Mouse (Mus musculus) heart, adult 9 months (tissue): Measurements from ENCODE around the gene Ap4b1.
"Not testable (repeated sequence)": the region's sequence is repeated elsewhere in the genome, so short reads cannot be mapped to it uniquely, and the experiment has no call there.

ENCODE experiments used
- DNase-seq, 2 experiments: peaks; one replicate each; pipeline ENCODE4 v3.0.0; 2022; ENCODE audit warnings: low spot score in 2 of 2

The Ap4b1 gene

DNA sequence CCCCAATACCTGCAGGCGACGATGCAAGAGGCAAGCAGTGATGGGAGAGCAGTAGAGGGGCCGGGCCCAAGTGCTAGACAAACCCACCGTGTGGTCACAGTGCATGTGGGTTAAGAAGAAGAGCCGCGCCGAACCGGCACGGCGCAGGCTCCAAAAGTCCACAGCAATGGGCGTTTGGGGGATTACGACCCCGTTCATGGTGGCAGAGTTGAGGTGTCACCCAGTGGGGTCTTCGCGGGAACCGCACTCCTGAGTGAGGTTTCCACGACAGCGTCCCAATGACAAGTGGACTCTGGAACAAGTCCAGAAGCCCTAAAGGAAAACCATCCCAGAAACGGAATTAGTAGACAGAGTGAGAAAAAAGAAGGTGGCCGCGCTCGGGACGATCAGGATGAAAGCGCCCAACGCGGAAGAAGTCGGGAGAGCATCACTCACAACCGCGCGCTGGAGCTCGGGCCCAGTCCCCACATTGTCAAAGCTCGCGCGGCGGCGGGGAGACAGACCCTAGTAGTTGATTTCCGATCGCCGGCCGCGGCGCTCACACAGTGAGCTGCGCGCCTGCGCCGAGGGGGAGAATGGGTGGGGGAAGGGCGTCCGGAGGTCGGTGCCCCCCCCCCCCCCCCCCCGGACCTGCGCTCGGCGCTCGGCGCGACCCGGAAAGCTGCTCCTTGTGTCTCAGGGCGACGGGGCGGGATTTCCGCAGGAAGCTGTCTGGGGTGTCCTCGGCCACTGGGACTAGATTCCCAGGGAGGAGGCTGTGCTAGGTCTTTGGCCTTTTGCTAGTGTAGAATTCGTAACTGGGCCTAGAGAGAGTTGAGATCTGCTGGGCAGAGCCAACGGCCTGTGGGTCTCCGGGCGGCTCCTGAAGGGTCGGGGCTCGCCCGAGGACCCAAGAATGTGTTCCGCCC, at the start of gene Ap4b1, which contains the start of the genes Dclre1b and Gm43064:
Gene Ap4b1 (plus strand): TSS at position 630 of the 908 bp plus-strand sequence.
Gene Dclre1b (minus strand): TSS at position 554 of the 908 bp plus-strand sequence.
Gene Gm43064 (plus strand): TSS at position 683 of the 908 bp plus-strand sequence.
- DNase-seq = peak; percentile 88 to 89

DNA sequence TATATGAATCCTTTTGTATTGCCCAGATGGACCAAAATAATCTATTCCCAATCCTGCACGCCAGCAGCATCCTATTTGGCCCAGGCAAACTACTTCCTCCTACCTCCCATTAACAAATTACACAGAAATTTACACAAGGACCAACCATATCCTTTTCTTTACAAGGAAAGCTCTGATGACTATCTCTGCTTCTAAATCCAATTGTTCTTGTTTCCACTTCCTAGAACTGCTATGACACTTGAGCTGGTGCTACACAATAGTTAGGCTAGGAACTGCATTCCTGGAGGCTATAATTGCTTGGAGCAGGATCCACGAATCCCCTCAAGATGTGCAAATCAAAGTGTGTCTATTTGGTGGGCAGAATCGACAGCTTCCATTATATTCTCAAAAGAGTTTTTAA, 42.5 kb upstream of the Ap4b1 start:
- peak in 1 of 2 experiments; percentile 50 for DNase-seq

DNA sequence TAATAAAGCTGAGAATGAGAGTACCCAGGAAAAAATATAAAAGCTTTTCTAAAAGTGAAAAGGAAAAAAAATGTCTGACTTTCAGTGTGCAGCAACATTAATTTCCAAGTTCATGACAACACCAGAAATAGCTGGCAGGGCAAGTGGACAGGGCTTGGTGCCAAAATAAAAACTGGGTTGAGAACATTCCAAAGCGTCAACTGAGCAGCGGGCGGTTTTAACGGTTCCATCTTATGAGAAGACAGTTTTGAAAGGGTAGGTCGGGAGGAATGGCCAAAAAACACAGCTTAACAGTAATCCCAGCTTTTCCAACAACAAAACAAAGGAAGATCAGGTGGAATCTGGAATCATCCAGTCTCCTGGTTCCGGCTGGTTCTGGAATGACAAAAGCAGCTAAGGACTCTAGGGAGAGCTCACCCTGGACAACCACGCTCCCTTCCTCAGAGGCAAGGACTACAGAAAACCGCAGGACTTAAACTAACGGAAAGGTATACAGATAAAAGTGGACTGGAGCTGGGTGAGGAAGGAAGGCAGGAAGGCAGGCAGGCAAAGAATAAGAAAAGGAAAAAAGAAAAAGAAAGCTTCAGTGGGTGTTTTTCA, 37.7 kb upstream of the Ap4b1 start:
- peak; percentile 61 to 85 for DNase-seq

DNA sequence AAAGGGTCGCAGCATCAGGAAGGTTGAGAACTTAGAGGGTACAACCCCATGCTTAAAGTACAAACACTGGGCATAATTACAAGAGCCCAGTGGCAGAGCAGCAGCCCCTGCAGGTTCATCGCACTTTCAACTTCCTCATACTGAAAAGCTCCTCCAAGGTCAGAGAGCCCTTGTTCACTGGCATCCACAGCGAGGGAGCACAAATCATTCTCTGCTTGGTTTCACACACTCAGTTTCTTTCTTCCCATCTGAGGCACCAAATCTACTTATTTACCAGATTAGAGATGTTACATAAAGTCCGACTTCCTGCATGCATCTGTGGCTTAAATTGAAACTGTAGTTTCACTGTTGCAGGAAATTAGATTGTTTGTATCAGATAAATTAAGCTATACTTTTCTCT, 36.5 kb upstream of the Ap4b1 start:
- peak in 1 of 2 experiments; percentile 27 for DNase-seq

DNA sequence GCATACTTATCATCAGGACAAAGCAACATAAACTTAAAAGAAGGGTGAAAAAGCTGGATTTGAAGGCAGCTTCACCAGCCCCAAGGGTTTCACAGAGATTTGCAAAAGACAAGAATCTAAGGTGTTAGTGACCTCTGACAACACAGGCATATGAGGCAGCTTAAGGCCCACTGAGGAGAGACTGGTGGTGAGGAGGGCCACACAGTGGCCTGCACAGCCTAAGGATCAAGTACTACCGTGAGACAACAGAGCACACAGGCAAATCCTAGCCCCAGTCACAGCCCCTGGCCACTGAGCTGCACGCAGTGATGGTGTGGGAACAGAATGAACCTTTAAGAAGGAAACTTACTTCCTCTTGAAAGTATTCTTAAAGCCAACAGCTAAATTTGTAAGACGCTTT, 35.8 kb upstream of the Ap4b1 start:
- DNase-seq = no peak

DNA sequence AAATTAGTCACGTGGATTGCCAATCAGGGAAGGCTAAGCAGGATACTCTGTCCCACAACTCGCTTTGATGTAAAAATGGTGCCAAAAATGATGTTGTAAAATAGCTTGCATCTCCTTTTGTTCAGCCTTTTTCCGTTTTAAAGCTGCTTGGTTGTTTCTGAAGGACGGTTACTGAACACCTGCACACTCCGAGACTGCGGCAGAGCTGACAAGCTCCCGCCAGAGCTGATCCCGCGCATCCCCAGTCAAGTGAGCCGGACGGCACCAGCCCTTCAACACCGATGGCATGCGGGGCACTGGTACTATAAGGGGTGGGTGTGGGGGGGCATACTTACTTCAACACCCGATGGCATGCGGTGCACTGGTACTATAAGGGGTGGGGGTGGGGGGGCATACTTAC, 35.3 kb upstream of the Ap4b1 start:
- no peak for DNase-seq

DNA sequence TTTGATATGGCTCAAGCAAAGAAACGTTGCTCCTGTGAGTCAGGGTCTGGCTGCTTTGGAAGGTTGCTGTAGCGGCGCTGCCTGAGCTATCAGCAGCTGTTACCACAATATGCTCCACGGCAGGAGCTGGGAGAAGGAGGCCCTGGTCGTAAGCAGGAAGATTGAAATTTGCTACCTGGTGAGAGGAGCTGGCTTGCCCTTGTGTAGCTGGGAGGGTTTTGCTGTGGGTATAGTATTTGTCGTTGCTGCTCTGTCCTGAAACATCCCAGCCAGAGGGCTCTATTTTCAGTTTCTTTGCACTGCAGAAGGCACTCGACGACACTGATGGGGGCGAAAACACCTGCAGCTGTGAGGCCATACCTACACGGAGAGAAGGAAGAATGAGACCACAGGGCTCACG, 31.4 kb upstream of the Ap4b1 start:
- DNase-seq = no peak

DNA sequence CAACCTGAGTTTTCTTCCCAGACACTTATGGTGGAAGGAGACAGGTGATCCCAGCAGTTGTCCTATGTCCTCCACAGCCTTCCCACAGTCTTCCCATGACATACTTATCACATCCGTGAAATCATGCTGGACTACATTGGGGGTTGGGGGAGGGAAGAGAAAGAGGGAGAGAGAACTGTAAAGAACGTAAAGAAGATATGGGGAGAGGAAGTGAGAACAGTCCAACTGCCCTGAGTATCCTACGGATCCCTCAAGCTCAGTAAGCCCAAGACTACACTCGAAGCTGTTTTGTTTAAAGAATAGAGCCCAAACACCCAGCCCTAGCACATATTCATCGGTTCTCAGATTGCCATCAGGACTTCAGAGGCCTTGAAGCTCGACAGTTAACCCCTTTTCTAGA, 30.7 kb upstream of the Ap4b1 start:
- DNase-seq = no peak

DNA sequence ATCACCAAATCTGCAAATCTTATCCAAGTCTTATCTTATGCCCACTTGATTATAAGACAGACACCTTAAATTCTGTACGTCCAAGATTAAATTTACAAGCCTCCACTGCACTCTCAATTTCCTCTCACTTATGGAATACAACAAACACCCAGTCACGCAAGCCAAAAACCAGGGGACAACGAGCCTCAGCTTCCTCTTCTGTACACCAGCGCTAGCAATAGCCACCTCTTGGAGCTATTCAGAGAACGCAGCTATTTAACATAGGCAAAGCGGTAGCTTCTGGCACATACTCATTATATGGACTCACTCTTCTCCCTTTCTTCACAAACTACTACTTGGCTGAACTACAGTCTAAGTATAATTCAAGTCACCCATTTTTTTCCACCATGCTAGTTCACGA, 30.1 kb upstream of the Ap4b1 start:
- DNase-seq = no peak

DNA sequence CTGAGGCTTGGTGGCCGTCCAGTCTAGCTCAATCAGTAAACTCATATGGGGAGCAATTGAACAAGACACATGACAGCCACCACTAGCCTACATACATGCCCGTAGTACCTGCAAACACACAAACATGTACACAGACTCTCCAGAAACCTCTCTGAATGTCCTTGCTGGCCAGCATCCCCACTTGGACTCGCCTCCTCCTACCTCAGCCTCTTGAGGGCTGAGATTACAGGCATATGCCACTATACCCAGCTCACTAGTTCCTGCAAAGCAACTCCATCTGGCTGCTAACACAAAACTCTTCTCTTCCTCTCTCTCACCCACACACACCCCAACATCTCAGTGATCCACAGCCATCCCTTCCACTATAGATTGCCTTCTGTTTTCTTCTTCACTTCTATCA, 29.0 kb upstream of the Ap4b1 start:
- DNase-seq = no peak

DNA sequence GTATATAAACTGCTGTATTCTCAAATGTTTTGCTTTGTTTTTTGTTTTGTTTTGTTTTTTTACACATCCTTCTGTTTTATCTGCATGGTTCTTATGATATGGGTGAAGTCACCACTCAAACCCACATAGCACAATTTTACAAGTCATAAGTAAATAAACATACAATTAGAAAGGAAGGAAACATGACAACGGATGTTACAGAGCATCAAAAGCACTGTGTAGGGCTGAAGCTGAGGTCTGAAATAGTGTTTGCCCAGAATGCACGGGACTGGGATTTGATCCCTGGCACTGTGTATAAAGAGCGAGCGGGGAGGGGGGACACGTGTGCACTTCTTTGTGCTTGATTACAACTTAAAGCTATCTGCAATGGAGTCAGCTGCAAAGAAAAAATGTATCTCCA, 28.5 kb upstream of the Ap4b1 start:
- no peak for DNase-seq

DNA sequence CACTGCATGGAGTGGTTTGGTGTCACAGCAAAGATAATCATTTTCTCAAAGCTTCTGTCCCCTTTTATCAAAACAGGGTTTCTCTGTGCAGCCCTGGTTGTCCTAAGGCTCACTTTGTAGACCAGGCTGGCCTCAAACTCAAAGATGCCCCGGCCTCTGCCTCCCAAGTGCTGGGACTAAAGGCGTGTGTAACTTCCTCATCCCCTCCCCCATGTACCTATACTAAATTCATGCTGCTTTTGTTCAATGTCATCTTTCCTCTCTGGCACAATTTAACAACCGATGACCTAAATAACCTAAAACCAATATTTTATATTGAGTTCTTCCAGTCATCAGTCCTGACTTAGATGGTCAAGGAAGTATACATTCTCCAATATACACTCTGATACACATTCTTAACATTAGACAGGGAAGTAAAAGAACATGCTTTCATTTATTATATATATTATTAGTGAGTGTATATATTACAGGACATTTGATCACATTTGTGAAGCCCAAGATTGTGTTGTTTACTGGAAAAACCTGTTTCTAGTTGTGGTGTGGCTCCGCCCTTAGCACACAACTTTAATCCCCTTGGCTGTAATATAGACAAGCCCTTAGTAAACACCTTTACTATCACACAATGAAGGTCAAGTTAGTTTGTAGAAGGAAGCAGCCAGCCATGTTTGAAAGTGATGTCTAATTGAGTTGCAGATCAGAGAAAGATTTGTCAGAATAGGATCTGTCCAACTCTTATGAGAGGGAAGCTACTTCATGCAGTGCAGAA, 26.3 kb upstream of the Ap4b1 start:
- DNase-seq = no peak

DNA sequence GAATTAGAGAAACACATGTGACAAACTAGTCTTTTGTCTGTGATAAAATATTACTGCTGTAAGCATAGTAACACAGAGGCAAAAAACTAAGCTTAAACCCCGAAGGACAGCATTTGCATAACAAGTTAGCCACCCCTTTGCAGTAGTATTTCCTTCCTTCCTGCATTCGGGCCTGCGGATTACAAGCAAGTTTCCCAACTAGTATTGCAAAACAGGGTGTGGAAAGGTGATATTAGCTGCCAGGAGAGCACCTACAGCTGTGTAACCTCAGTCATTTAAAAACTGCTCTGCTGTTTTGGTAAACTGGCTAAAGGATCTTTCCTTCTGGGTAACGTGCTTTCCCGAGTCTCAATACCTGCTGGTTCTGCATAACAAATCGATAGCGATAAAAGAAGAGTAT, 22.1 kb upstream of the Ap4b1 start:
- peak; percentile 18 to 40 for DNase-seq

DNA sequence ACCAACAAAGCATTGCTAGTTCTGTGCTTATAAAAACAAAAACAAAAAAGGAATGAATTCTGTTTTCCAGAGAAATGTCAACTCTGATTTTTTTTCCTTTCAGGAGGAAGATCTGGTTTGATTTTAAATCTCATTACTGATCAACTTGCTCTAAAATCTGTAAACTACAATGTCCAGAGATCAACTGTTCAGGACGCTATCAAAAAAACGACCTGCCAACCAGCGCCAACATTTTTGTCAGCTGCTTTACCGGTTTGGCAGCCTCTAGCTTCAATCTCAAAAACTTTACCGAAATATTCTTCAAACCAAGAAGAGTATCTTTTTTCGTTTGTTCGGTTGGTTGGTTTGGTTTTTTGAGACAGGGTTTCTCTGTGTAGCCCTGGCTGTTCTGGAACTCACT, 20.2 kb upstream of the Ap4b1 start:
- DNase-seq = no peak

DNA sequence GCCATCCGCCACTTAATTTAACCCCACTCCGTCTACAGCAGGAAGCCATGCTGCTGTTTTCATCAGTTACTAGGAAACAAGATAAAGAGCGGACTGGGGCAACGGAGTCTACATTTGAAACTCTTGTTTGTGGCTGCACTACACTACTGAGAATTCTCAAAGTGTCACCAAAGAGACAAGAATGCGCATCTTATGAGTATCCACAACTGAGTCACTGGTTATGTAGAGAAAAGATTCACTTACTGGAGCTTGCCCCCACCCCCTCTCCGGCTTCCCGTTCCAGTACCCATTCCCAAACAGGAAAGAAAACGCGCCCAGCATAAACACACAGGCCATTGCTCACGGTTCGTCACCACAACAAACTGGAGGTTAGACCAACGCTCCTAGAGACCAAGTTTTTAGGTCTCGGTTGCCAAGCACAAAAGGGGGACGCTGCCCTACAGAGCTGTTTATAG, 19.4 kb upstream of the Ap4b1 start:
- peak; percentile 49 to 66 for DNase-seq

DNA sequence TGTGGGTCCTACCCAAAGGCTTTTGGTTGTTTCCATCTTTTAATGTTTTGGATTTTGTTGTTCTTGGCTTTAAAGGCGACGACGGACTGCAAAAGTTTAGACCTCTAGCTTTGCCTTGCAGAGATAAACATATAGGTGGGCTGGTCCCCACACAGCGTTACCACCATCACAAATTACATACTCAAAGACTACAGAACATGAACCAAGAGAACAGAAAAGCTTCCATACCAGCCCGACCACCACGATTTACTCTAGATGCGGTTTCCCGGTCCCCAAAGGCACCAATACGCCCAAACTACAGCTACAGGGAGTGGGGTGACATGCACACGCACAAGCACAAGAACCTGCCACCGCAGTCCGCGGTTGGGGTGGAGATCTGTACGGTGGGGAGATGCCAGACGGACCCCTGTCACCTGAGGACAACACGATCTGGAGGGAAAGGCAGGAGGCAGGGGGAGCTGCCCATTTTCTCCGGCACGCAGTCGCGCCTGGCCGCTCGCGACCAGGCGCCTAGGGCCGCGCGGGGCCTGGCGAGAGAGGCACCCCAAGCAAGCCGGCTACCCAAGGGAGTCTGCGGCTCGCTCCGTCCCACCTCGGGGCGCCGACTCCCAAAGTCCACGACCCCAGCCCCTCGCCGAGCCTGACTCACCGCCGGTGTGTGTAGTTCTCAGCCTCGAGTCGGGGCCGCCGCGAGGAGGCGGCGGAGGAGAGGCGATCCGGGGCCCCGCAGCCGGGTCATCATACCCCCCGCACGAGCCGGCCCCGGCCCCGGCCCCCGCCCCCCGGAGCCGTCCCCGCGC, 18.8 kb upstream of the Ap4b1 start:
- DNase-seq = peak in 1 of 2 experiments; percentile 23

DNA sequence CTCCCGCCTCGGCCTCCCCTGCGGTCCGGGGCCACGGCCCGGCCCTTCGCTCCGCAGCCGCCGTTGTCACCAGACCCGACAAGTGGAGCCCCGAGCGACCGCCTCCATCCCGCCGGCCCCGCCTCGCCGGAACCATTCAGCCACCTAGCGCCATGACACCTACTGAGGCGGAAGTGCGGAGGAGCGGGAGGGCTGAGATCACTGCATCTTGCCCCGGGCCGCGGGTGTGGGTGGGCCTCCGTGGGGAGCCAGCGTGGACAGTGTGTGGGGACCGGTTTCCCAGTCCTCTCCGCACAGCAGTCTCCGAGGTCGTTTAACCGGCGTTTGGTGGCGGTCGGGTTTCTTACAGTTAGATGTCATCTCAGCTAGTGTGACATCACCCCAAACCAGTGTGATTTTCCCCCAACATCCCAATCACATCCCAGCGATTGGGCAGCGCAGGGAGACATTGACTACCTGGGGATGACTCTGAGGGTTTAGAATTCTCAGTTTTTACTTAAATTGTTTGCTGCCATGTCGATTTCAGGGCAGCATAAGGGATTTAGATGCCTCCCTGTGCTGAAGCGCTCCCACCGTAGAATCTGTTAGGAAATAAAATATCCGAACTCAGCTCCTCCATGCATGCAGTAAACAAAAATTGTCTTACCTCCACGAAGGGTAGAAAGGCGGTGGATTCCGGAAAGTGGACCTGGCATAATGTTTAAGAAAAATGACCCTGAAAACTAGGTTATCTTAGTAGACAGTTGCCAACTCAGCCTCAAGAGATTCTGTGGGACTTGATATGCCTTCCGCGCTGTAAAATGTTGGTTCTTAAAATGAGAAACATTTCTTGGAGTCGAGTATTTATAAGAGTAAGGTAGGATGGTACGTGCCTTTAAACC, 17.9 kb upstream of the Ap4b1 start, which contains the start of gene Hipk1:
Gene Hipk1 (minus strand): TSS at position 334 of the 881 bp plus-strand sequence.
- DNase-seq = peak; percentile 94 to 95

DNA sequence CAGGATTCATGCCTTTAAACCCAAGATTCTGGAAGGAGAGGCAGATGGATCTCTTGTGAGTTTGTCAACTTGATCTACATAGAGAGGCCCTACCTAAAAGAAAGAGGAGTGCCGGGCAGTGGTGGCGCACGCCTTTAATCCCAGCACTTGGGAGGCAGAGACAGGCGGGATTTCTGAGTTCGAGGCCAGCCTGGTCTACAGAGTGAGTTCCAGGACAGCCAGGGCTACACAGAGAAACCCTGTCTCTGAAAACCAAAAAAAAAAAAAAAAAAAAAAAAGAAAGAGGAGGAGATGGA, 17.3 kb upstream of the Ap4b1 start:
- DNase-seq = not testable (repeated sequence)

DNA sequence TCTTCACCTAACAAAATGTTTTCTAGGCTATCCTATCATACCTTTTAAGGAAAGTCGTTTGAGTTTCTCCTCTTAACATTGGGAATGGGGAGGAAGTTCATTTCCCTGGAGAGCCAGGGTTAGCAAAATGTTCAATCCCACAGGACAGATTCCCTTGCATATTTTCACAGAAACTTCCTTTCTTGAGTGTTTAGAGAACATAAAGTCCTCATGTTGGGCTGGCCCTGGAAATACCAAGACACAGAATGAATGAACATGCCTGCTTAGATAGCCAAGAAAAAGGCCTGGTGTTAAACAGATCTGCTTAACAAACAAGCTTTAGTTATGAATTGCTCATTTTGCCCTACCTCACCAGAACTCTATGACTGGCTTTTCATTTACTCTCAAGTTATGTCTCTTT, 16.8 kb upstream of the Ap4b1 start:
- peak; percentile 40 to 75 for DNase-seq

DNA sequence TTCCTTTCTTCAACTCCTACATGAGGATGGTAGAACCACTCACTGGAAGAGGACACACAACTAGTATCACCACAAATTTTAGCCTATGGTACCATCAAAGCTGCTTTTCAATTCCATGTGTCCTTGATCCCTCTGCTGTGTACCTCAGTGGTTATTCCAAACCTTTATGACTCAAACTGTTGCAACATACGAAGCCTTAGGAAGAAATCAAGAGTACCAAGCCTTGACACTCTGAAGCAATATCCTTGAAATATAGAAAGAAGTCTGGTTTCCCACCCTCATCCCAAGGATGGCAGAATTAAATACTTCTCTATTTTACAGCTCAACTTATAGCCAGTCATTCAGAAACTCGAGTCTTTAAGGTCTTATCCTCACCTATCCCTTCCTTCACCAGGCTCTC, 12.9 kb upstream of the Ap4b1 start:
- DNase-seq = no peak
